Mouse (Mus musculus) MEL (cell line): ENCODE results near the gene Pcmt1. TPM values are rescaled to one million over a fixed set of nuclear protein-coding genes. Genes with fewer than 3 reads are reported as not detected.

Experiments used
- DNase-seq: peaks from one replicate; pipeline ENCODE4 v3.0.0; 2011; ENCODE audit warnings: low read depth, low spot score
- H3K27ac ChIP-seq: 2 replicates; pipeline ENCODE4 v1.5.1; 2012; ENCODE audit warnings: low read depth, mild to moderate bottlenecking, control low read depth, low read length, moderate library complexity; ENCODE audit not compliant: control insufficient read depth
- H3K27me3 ChIP-seq, 2 experiments: fragments of 150-350 bp in 1 of 2; sonication (generic) in 1 of 2; 2 replicates each; pipeline ENCODE4 v1.6.1; 2012; ENCODE audit warnings: low read length in 2 of 2, mild to moderate bottlenecking in 2 of 2, improper control_type of control experiment in 1 of 2, moderate library complexity in 1 of 2; ENCODE audit not compliant: insufficient read depth in 2 of 2, control insufficient read depth in 1 of 2
- H3K36me3 ChIP-seq, 2 experiments: 2 replicates each; pipeline ENCODE4 v1.6.1; 2012 to 2014; ENCODE audit warnings: low read length in 2 of 2, improper control_type of control experiment in 1 of 2, inconsistent platforms in 1 of 2, mild to moderate bottlenecking in 1 of 2; ENCODE audit not compliant: insufficient read depth in 2 of 2, control insufficient read depth in 1 of 2
- H3K4me1 ChIP-seq, 2 experiments: fragments of 150-350 bp in 1 of 2; sonication (generic) in 1 of 2; 2 replicates each; pipeline ENCODE4 v1.6.1; 2012; ENCODE audit warnings: low read length in 2 of 2, improper control_type of control experiment in 1 of 2, mild to moderate bottlenecking in 1 of 2; ENCODE audit not compliant: insufficient read depth in 2 of 2, control insufficient read depth in 1 of 2
- H3K4me3 ChIP-seq, 2 experiments: fragments of 150-350 bp in 1 of 2; sonication (generic) in 1 of 2; 2 replicates each; pipeline ENCODE4 v1.5.1; 2012; ENCODE audit warnings: low read depth in 2 of 2, low read length in 2 of 2, mild to moderate bottlenecking in 2 of 2, moderate library complexity in 2 of 2, control low read depth in 1 of 2, improper control_type of control experiment in 1 of 2; ENCODE audit not compliant: control insufficient read depth in 1 of 2, insufficient read depth in 1 of 2
- H3K79me2 ChIP-seq: 2 replicates; pipeline ENCODE4 v1.6.1; 2012; ENCODE audit warnings: mild to moderate bottlenecking, low read length, moderate library complexity; ENCODE audit not compliant: control insufficient read depth, poor library complexity, insufficient read depth
- H3K9ac ChIP-seq: 2 replicates; pipeline ENCODE4 v1.6.1; 2012; ENCODE audit warnings: low read depth, mild to moderate bottlenecking, control low read depth, low read length, moderate library complexity; ENCODE audit not compliant: control insufficient read depth, poor library complexity, severe bottlenecking
- H3K9me3 ChIP-seq: fragments of 150-350 bp; sonication (generic); replicated peaks from 2 replicates; pipeline ENCODE4 v1.6.1; 2012; ENCODE audit warnings: mild to moderate bottlenecking, low read length, improper control_type of control experiment, moderate library complexity; ENCODE audit not compliant: insufficient read depth
- CHD1 ChIP-seq: IDR thresholded peaks from 2 replicates; pipeline ENCODE4 v1.6.1; 2012; ENCODE audit warnings: low read depth, mild to moderate bottlenecking, inconsistent platforms, low read length, improper control_type of control experiment
- EP300 ChIP-seq, 2 experiments: IDR thresholded peaks; 2 replicates each; pipeline ENCODE4 v1.6.1; 2011; ENCODE audit warnings: improper control_type of control experiment in 2 of 2, low read length in 2 of 2, low read depth in 1 of 2, mild to moderate bottlenecking in 1 of 2
- ETS1 ChIP-seq: IDR thresholded peaks from 2 replicates; pipeline ENCODE4 v1.6.1; 2012; ENCODE audit warnings: low read depth, mild to moderate bottlenecking, inconsistent platforms, low read length, improper control_type of control experiment, moderate library complexity
- GABPA ChIP-seq: IDR thresholded peaks from 2 replicates; pipeline ENCODE4 v1.6.1; 2012; ENCODE audit warnings: low read depth, mild to moderate bottlenecking, inconsistent platforms, low read length, improper control_type of control experiment, moderate library complexity
- GATA1 ChIP-seq: IDR thresholded peaks from 2 replicates; pipeline ENCODE4 v1.6.1; 2011; ENCODE audit warnings: low read depth, low read length, improper control_type of control experiment
- KAT2A ChIP-seq: conservative IDR thresholded peaks from 2 replicates; pipeline ENCODE4 v1.6.1; 2012; ENCODE audit warnings: low read depth, low read length, improper control_type of control experiment, inconsistent platforms
- MAFK ChIP-seq: IDR thresholded peaks from 2 replicates; pipeline ENCODE4 v1.6.1; 2011; ENCODE audit warnings: low read depth, mild to moderate bottlenecking, low read length, improper control_type of control experiment, borderline replicate concordance
- MAX ChIP-seq: IDR thresholded peaks from 2 replicates; pipeline ENCODE4 v1.6.1; 2011; ENCODE audit warnings: low read length, improper control_type of control experiment
- MEF2A ChIP-seq: IDR thresholded peaks from 2 replicates; pipeline ENCODE4 v1.6.1; 2014; ENCODE audit warnings: low read depth, mild to moderate bottlenecking, inconsistent platforms, low read length, improper control_type of control experiment; ENCODE audit not compliant: poor library complexity, insufficient replicate concordance, severe bottlenecking; ENCODE audit errors: extremely low read depth
- MXI1 ChIP-seq: IDR thresholded peaks from 2 replicates; pipeline ENCODE4 v1.6.1; 2011; ENCODE audit warnings: mild to moderate bottlenecking, low read depth, low read length, improper control_type of control experiment
- MYB ChIP-seq: IDR thresholded peaks from 2 replicates; pipeline ENCODE4 v1.6.1; 2011; ENCODE audit warnings: mild to moderate bottlenecking, low read depth, low read length, improper control_type of control experiment
- MYC ChIP-seq: IDR thresholded peaks from 2 replicates; pipeline ENCODE4 v1.6.1; 2011; ENCODE audit warnings: low read depth, mild to moderate bottlenecking, low read length, improper control_type of control experiment, moderate library complexity
- NELFE ChIP-seq: IDR thresholded peaks from 2 replicates; pipeline ENCODE4 v1.6.1; 2011; ENCODE audit warnings: low read depth, low read length, improper control_type of control experiment
- RAD21 ChIP-seq: IDR thresholded peaks from 2 replicates; pipeline ENCODE4 v1.6.1; 2011; ENCODE audit warnings: mild to moderate bottlenecking, low read depth, low read length, improper control_type of control experiment
- SIN3A ChIP-seq: IDR thresholded peaks from 2 replicates; pipeline ENCODE4 v1.6.1; 2012; ENCODE audit warnings: low read length, improper control_type of control experiment, inconsistent platforms
- TBP ChIP-seq: IDR thresholded peaks from 2 replicates; pipeline ENCODE4 v1.8.0; 2011; ENCODE audit warnings: low read depth, low read length, improper control_type of control experiment
- TCF12 ChIP-seq: IDR thresholded peaks from 2 replicates; pipeline ENCODE4 v1.6.1; 2014; ENCODE audit warnings: low read depth, mild to moderate bottlenecking, inconsistent platforms, low read length, improper control_type of control experiment, moderate library complexity
- USF1 ChIP-seq: IDR thresholded peaks from 2 replicates; pipeline ENCODE4 v1.6.1; 2014; ENCODE audit warnings: low read depth, mild to moderate bottlenecking, inconsistent platforms, low read length, improper control_type of control experiment, moderate library complexity
- ZMIZ1 ChIP-seq: IDR thresholded peaks from 2 replicates; pipeline ENCODE4 v1.6.1; 2012; ENCODE audit warnings: low read depth, mild to moderate bottlenecking, inconsistent platforms, low read length, improper control_type of control experiment, moderate library complexity
- ZNF384 ChIP-seq: IDR thresholded peaks from 2 replicates; pipeline ENCODE4 v1.6.1; 2012; ENCODE audit warnings: low read depth, mild to moderate bottlenecking, inconsistent platforms, low read length, improper control_type of control experiment
- polyA plus RNA-seq, 2 experiments: library from polyadenylated mRNA; stranded (reverse) in 1 of 2; unstranded in 1 of 2; fragments of >175 nt in 1 of 2; fragments of >200 nt in 1 of 2; gene quantifications; 2 replicates each; pipeline versions ENCODE4 v1.2.1 to v1.2.4; 2012; ENCODE audit warnings: low replicate concordance in 2 of 2, low read depth in 1 of 2; ENCODE audit not compliant: insufficient read length in 2 of 2, insufficient read depth in 1 of 2, missing spikeins in 1 of 2
- total RNA-seq: library from RNA; depleted of rRNA; stranded (reverse); fragments of 300-350 nt; gene quantifications from 2 replicates; pipeline ENCODE4 v1.2.3, GENCODE M21; 2012

The Pcmt1 gene
- total and polyA plus RNA-seq, 3 experiments = 90.7 to 121 TPM; not detected in 1

- TF ChIP-seq MEF2A = no peak
Measured at GRCm38 (mm10) chr10:7664889-7665288, 16.0 kb downstream of the Pcmt1 start (continued).

DNA sequence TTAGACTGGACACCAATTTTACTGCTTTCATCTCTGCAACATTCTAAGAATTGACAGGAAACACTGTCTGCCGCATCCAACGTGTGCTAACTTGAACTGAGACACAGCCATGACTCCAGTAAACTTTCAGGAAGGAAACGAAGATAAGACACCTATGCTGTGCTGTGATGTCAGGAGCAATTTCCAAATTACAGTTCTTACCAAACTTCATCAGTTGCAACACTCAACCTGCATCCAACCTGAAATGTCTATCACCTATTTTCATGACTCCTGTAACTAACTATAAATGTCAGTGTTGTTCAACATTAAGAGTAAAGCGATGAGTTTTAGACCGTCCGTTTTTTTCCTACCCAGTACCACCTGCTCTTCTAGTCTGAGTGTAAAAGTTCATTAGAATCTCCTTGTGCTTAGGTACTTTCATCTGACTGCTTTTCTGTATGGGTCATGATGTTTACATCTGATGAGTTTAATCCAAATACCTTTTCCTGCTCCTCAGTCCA lies 16.9 kb downstream of the Pcmt1 start:
- Histone ChIP-seq H3K9ac (peak overlapping the region; percentile 90), H3K4me3 (peak overlapping the region; percentile 76 to 87), H3K36me3 (peaks cover 1 to 30% of the 10 kb centered on the region in 2 experiments; a peak in 3 of 4 replicates), H3K9me3 (no peaks in the 10 kb centered on the region), H3K27me3 (no peaks in the 10 kb centered on the region), H3K79me2 (peaks cover 45% of the 10 kb centered on the region), H3K4me1 (peaks cover 5 to 8% of the 10 kb centered on the region in 2 experiments), H3K27ac (peak overlapping the region; percentile 85)
- TF ChIP-seq GATA1 (peak; percentile 58), MAX (peak; percentile 23; the same call in 1 of the 2 replicates), MYC (peak; percentile 68; the same call in 1 of the 2 replicates), USF1 (no peak), NELFE (no peak), EP300 (IDR thresholded peaks at IDR 0.05; ENCODE audit: low read depth in 1 of 2, low read length in 2 of 2) (peak in 1 of 2 experiments; percentile 16; a peak in 1 of 4 replicates), ETS1 (peak; percentile 52), GABPA (no peak), MYB (no peak), KAT2A (no peak), ZNF384 (no peak), RAD21 (no peak), TBP (peak; percentile 74), ZMIZ1 (no peak), MXI1 (peak; percentile 81), MAFK (no peak), SIN3A (peak; percentile 61), TCF12 (no peak), CHD1 (0 out of 2 replicates have a peak, but pooled peaks have one; percentile 62)
- peak; percentile 76 for DNase-seq
